Mouse (Mus musculus) monocyte, adult 5-6 weeks (primary cell): Measurements from ENCODE around the gene Gm17324. TPM values are rescaled to one million over a fixed set of nuclear protein-coding genes. Genes with fewer than 3 reads are reported as not detected.

ENCODE experiments used
- ATAC-seq: fragments of 153-309, 156-312 bp; replicated peaks from 2 replicates; pipeline ENCODE4 v1.8.0; 2017; ENCODE audit warnings: mild to moderate bottlenecking; ENCODE audit not compliant: low TSS enrichment, insufficient number of reproducible peaks, severe bottlenecking, poor library complexity, low FRiP score
- total RNA-seq: library from RNA; stranded (forward); fragments of 200-1000, 200-491, 200-594 nt; gene quantifications from 3 replicates; pipeline ENCODE4 v1.2.3, GENCODE M21; 2017

Gm17324 gene
- total RNA-seq, 1 experiment from 2014 or later, result not detected

DNA sequence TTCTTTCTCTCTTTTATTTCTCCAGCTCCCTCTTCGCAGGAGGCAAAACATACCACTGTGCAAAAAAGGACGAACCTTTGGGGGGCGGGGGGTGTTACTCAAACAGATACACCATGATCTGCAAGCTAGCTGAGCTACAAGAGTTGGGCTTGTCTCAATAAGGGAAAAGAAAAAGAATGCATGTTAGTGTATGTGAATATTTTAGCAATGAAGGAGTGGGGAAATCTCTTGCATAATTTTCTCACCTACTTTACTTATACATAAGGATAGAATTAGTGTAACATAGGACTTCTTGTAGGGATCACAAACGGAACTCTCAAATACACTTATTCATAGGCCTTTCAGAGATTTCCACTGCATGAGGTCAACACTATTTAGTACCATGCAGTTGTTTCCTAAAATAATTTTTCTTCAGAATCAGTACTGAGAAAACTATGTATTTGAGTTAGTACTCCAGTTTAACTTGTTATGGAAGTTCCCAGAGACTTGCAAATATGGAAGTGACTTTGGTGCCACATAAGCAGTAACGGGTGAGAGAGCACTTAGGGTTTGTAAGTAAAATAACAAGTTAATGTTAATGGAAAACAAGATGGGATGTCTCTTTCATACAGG, 26.3 kb upstream of the Gm17324 start:
- no peak for ATAC-seq

DNA sequence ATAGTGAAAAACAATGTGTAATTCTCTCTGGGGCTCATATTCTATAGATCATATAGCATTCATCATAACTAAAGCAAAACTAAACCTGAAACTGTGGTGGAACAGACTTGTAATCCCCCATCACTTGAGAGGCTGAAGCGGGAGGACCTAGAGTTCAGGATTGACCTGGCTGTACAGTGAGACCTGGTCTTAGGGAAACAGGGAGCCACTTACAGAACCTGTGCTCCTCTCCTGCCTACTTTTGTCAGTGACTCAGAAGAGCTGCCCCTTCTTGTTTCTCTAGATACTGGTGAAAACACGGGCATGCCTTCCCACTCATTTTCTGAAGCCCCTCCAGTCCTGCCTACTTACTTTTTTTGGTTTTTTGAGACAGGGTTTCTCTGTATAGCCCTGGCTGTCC, 25.7 kb upstream of the Gm17324 start:
- no peak for ATAC-seq

DNA sequence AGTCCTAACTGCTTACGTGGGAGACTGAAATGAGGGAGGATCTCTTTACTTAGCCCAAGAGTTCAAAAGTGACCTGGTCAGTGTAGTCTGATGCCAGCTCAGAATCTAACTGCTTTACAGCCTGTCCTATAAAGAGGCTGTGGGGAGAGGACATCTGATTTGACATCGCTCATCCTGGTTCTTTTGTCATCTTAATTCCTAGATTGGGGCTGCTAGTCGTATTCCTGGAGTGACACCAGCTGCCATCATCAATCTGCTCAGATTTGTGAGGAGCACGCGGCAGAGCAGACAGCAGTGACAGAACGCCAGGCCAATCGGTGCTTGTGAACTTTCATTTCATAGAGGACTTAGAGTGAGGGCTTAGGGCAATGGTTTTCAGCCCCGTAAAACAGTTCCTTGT, 25.0 kb upstream of the Gm17324 start:
- no peak for ATAC-seq

DNA sequence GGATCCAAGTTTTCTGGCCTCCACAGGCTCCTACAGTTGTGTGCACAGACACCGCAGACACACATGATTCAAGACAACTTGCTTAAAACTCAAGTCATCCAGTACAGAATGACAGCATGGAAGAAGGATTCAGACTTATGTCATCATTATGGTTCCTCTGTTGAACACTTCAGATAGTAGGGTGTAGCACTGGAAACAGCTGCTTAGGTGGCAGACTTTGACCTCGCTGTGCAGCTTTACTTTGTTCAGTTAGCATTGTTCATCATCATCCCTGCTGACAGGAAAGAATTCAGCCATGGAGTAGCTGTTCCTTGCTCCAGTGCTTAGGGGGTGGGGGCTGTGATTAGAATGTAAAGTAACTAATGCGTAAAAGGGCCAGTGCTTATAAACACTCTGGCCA, 17.1 kb upstream of the Gm17324 start:
- no peak for ATAC-seq

DNA sequence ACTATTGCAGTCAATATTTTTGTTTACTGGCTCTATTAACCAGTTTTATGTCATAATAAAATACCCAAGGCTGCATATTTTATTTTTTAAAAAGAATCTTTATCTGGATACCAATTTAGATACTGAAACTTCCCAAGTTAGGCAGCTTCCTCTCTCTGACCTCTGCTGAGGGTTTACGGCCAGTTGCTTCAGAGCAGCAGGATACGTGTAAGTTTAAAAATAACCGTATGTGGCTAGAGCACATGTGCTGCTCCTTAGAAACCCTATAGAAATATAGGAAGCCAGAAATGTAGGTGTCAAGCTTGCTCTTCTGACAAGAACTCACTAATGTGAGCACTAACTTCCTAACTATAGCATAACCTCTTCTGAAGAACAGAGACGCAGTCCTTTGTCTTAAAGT, 14.8 kb upstream of the Gm17324 start:
- 0 out of 2 replicates have a peak, but pooled peaks have one; percentile 47 for ATAC-seq

DNA sequence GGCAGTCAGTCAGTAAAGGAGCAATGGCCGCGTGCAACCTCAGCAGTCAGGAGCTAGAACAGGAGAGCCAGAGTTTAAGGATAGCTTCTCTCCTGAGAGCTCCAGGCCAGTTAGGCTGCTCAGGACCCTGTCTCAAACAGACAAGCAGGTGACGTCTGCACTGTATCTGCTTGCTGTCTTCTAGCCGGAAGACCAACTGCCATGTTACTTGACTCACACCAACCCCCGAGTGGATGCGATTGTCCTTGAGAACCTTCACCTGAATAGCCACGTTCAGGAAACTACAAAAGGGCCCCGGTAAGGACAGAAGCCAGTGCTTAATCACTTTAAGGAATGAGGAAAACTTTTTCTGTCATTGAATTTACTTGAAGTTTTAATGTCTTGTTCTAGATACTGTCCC, 8.4 kb upstream of the Gm17324 start:
- no peak for ATAC-seq

DNA sequence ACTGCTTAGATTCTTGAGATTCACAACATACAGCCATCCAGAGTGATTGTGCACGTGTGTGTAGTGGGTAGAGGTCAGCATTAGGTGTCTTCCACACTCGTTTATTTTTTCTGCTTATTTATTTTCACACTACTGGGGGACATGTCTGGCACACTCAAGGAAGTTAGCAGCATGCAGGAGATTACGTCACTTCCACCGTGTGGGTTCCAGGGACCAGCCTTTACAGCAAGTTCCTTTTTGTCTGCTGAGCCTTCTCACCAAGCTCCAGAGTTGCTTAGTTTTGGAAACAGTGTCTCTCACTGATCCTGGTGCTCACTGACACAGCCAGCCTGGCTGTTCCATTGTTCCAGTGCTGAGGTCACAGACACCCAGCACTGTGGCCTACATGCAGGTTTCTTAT, 2.8 kb upstream of the Gm17324 start:
- ATAC-seq, result peak; percentile 60; the same call in 1 of the 2 replicates

DNA sequence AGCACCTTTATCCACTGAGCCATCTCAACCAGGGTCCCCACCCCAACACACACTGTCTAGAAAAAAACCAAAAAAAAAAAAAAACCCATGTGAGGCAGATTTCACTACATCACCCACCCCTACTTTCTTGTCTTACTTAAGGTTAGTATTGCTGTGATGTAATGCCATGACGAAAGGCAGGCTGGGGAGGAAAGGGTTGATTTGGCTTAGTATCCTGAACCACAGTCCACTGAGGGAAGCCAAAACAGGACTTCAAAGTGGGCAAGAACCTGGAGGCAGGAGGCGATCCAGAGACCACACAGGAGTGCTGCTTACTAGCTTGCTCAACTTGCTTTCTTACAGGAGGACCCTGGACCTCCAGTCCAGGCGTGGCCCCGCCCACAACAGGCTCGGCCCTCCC, 1.8 kb upstream of the Gm17324 start:
- ATAC-seq, result peak; percentile 24

DNA sequence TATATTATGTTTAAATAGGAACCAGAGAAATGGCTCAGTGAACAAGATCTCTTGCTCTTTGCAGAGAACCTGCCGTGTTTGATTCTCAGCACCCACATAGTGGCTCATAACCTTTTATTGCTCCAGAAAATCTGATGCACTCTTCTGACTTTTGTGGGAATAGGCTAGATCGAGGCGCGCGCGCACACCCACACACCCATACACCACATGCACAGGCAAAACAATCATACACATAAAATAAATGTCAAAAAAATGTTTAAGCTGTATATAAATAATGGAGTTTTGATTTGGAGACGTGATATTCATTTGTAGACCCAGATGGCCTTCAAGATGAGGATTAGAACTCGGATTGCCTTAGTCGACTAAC, 997 bp downstream of the Gm17324 start:
- ATAC-seq, result no peak

DNA sequence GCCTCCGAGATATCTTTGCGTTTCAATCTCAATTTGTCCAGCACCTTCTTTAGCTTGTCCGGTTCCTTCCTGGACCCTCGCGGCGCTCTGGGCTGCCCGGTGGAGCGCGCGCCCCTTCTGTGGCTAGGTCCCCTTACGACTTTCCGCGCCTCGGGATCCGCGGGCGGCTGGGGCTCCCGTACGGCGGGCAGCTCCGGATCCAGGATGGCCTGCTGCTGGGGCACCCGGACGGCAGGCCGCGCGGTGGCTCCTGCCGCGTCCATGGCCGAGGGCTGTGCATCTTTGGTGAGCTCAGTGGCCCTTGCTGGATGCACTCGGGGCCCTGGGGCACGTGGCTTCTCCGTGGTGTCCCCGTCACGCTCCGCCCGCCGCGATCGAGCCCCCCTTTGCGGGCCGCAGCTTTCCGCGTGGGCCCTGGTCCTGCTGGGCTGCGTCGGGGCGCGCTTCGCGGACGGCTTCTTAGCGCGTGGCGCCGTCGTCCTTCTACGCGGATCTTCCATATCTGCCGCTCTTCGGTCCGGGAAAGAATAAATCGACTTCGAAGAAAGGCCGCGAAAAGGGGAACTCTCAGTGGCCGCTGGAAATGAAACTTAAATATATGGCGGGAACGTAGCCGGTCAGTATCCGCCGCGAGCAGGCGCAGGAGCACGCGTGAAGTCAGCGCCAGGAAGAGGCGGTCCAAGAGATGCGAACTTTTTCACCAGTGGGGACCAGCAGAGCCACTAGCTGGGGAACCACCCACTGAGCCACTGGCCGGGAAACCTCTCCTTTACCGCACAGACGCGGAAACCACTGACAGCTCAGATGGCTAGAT, 5.8 kb downstream of the Gm17324 start, which contains the start of gene Cgas:
Cgas (minus strand) TSS at position 659 of the 814 bp plus-strand sequence.
- ATAC-seq, result peak; percentile 97

DNA sequence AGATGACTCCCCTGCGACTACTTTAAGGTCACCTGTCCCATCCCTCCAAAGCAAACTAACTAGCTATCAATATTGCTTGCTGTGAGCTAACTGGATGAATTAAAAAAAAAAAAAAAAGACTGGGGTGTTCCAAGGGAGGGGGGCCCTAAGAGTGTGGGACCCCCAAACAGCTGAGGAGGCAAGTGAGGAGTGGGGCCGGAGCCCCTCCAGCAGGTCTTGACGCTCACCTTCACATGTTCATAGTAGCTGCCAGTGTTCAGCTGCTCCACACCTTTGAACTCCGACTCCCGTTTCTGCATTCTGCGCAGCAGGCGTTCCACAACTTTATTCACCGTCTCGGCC, 6.4 kb downstream of the Gm17324 start:
- no peak for ATAC-seq

DNA sequence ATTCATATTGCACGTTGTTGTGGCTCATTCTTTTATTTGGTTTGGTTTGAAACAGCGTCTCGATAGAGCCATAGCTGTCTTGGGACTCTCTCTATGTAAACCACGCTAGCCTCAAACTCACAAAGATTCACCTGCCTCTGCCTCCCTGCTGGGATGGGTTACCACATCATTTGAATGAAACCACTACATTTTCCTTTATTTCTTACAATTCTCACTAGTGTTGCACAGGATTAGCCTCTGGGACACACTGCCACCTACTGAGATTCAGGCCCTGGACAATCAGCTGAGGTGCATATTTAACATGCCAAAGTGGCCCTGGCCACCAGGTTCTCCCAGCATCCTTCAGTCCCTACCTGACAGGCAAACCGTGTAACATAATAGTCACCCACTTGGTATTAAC, 9.2 kb downstream of the Gm17324 start:
- no peak for ATAC-seq

DNA sequence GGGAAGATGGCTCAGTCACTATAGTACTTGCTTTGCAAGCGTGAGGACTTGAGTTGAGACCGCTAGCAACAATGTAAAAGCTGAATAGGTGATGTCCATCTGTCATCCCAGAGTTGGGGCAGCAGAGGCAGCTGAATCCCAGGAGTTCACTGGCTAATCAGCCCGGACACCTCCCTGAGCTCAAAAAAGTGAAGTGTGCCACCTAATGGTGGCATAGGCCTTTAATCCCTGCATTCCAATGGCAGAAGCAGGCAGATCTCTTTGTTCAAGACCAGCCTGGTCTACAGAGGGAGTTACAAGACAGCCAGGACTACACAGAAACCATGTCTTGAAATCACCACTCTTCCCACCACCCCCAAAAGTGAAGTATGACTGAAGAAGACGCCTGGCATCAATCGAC, 16.1 kb downstream of the Gm17324 start:
- no peak for ATAC-seq

DNA sequence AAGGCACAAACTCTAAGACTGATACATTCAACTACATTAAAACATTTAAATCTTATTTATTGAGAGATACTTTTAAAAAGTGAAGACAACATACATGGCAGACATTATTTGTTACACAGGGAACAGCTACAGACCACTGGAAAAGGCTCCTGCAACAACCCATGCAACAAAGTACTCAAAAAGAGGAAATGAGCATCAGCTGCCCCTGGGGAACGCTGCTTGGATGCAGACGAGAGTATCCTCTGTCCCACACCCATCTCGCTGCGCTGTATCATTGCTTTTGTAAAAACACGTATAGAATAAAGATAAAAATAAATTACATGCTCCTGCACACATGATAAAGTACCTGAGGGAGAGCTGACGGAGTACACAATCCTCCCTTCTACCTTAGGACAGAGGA, 18.1 kb downstream of the Gm17324 start:
- no peak; the same call in 1 of the 2 replicates for ATAC-seq

DNA sequence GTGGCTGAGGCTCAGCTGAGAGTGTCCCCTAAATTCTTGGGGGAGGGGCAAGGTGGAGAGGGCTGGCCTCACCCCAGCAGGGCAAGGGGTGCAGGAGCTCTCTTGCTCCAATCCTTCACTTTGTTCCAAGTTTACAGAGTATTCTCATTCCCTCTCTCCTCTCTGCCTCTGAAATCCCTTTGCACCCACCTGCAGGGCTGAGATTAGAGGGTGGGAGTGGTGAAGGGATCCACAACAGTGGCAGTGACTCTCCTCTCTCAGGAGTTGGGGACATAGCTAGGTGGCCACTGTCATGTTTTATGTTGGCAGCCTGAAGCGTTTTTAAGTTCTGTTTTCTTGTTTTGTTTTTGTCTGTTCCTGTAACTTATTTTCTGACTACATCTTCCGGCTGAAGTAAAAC, 19.0 kb downstream of the Gm17324 start:
- no peak for ATAC-seq

DNA sequence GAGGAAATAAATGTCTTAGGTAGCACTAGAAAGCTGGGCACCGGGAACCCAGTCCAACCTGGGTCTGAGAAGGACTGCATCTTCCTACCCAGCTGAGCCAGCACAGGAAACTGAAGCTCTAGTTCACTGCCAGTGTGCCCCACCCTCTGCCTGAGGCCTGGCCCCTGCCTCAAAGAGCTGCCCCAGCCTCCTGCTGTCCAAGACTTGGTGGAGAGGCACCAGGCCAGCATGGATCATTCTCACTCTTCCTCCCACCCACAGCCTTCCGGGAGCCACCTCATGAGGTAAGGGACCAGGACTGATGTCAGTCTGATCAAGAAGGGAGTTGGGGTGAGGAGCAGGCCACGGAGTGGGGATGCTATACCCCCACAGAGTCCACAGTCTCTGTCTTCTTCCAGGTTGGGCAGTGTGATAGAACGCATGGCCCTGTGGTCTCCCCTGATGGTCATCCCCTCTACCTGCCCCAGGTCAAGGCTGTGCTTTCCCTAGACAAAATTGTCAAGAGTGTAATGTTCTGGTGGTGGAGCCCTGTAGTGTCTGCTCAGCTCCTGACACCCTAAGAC, 19.6 kb downstream of the Gm17324 start:
- ATAC-seq, result no peak

DNA sequence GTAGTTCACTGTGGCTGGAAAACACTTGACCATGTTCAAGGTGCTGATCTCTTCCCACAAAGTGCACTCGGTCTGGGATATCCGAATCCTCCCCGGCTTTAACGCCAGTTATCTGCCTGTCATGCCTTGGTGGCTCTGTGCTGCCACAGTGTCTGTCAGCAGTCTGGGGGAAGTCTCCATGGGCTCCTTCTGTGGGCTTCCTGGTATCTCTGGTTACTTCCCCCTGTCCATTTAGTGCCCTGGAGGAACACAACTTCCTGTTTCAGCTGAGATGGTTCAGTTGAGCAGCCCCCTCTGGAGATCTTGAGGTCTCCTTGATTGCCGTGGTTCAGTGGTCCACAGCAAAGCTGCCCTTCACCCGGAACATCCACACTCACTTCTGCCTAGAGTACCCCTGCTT, 20.4 kb downstream of the Gm17324 start:
- ATAC-seq, result peak; percentile 63

DNA sequence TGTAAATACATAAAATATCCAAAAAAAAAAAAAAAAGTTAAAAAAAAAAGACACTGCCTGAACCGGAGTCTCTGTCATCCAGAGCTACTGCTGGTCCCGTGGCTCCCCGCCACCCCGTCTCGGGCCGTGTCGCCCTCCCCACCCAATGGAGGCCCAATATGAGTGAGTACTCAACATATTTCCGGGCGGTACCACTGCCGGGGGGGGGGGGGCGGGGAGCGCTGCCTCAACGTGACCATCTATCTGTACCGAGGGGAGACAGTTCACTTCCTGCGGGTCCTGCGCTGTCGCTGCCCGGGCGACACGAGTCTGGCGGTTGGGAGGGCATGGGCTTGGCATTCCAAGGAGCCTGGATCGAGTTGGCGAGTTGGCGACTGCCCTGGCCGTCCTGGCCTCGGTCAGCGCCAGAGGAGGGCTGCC, 21.2 kb downstream of the Gm17324 start:
- ATAC-seq, result no peak; the same call in 1 of the 2 replicates

DNA sequence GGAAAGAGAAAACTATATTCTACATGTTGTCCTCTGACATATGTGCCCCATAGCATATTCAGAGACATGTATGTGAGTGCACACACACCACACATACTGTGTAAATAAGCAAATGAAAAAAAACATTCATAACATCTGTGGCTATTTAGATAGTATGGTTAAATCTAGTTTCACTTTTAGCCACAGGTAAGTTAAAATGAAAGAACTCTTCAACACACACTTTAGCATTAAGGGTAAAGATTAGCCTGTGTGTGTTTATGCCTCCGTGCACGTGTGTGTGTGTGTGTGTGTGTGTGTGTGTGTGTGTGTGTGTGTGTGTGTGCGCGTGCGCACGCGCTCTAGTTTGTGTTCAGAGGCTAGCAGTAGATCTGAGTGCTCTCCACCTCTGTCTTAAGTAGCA, 47.0 kb downstream of the Gm17324 start:
- no peak for ATAC-seq

DNA sequence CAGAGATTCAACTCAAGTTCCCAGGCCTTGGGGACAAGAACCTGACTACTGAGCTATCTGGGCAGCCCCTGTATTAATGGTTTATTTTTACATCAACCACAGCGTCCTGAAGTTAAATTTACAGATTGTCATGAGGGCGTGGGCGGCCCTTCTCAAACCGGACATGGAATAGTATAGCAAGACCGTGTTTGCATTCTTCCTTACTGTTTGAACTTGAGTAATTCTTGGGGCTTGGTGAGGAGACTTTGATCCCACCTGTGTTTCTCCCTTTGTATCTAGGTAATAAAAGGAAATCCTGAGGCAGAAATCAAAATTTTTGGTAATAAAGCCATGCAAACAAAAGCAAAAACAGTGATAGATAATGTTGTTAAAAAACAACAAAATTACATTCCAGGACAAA, 48.0 kb downstream of the Gm17324 start:
- ATAC-seq, result no peak
